Comparison of ENCODE assay signal across 12 mouse cellular contexts in the genomic region with DNA sequence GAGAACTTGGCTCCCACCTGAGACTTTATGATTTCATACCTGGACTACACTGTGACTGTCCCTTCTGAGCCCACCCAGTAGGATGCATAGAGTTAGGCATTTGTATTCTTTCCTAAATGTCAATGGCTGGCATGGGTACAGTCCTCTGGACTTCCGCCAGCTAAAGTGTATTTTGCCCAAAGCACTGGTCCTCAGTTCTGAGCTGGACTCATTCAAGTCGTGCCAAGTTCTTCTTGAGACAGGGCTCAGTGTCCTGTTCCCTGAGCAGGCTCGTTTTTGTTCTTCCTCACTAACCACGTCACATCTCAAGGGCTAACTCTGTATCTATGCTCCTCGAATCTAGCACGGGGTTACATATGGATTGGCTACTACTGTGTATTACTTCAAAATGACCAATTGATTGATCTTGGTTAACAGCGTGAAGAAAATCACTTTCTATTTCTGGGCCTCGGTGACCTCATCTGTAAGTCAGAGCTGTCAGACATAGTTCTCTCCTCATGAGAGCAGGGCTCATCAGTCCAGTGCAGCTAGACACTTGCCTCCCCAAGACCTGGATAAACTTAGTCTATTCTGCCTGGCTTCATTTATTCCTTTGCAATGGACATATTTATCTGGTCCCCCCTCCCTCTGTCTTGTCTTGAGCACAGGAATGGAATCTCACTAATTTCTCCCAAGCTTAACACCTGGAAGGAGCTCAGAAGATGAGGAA.
DNase-seq lines count a peak whose midpoint lies in the region; ATAC-seq and TF ChIP-seq lines count a peak whose summit lies in the region.
"Had no signal": no experiment of that assay in that cellular context is flagged by ENCODE, and none has a peak within 500 bp of the region (broad histone marks: within the 10 kb centered on the region; RNA-seq: fewer than 3 reads in every experiment).

No protein-coding gene starts in this region.

- H3K27me3 ChIP-seq in kidney, embryonic 16.5 days (ENCODE audit: insufficient read depth, low read length), result no peaks in the 10 kb centered on the region
- H3K27me3 ChIP-seq in forebrain, embryonic 13.5 days, result no peaks in the 10 kb centered on the region
- no peaks in the 10 kb centered on the region for H3K27me3 ChIP-seq in heart, adult 2 months (ENCODE audit: control insufficient read depth, insufficient read depth, low read length)
- H3K27me3 ChIP-seq: CH12.LX; lung, embryonic 15.5 days had no signal

- H3K27ac ChIP-seq in kidney, embryonic 16.5 days (ENCODE audit: low read length), result no peak overlapping the region
- H3K27ac ChIP-seq in forebrain, embryonic 13.5 days, result peak overlapping the region; percentile 79
- no peak overlapping the region for H3K27ac ChIP-seq in heart, adult 2 months
- H3K27ac ChIP-seq: limb, embryonic 10.5 days; lung, embryonic 15.5 days had no signal

- no peaks in the 10 kb centered on the region for H3K9me3 ChIP-seq in kidney, embryonic 16.5 days (ENCODE audit: low read length)
- H3K9me3 ChIP-seq in forebrain, embryonic 13.5 days (replicated peaks), result no peaks in the 10 kb centered on the region
- H3K9me3 ChIP-seq: limb, embryonic 10.5 days; lung, embryonic 15.5 days had no signal

- ATAC-seq in kidney, embryonic 16.5 days (ENCODE audit: low FRiP score, low TSS enrichment), result no peak
- peak; percentile 20; the same call in 1 of the 2 replicates for ATAC-seq in forebrain, embryonic 13.5 days
- ATAC-seq: intestine, embryonic 16.5 days had no signal

- no peaks in the 10 kb centered on the region for H3K36me3 ChIP-seq in kidney, embryonic 16.5 days (ENCODE audit: insufficient read depth, low read length)
- H3K36me3 ChIP-seq in forebrain, embryonic 13.5 days (ENCODE audit: poor library complexity, severe bottlenecking), result no peaks in the 10 kb centered on the region
- no peaks in the 10 kb centered on the region for H3K36me3 ChIP-seq in heart, adult 2 months (ENCODE audit: control insufficient read depth, insufficient read depth, low read length)
- H3K36me3 ChIP-seq: limb, embryonic 10.5 days; lung, embryonic 15.5 days had no signal

- no peak overlapping the region for H3K9ac ChIP-seq in kidney, embryonic 16.5 days (replicated peaks; ENCODE audit: low read length)
- no peak overlapping the region for H3K9ac ChIP-seq in forebrain, embryonic 13.5 days
- no peak overlapping the region for H3K9ac ChIP-seq in heart, adult 2 months (ENCODE audit: low read depth, low read length)
- H3K9ac ChIP-seq: lung, embryonic 15.5 days had no signal

- H3K4me3 ChIP-seq in kidney, embryonic 16.5 days (ENCODE audit: low read length), result no peak overlapping the region
- no peak overlapping the region for H3K4me3 ChIP-seq in forebrain, embryonic 13.5 days
- H3K4me3 ChIP-seq in heart, adult 2 months, result no peak overlapping the region
- H3K4me3 ChIP-seq: limb, embryonic 10.5 days; lung, embryonic 15.5 days; myocyte had no signal

- H3K4me2 ChIP-seq in kidney, embryonic 16.5 days (replicated peaks; ENCODE audit: low read depth, low read length), result no peak overlapping the region
- no peak overlapping the region for H3K4me2 ChIP-seq in forebrain, embryonic 13.5 days
- H3K4me2 ChIP-seq: lung, embryonic 15.5 days had no signal

- no peak for TF ChIP-seq EP300 in heart, adult 2 months (IDR thresholded peaks at IDR 0.05; ENCODE audit: insufficient read depth, low read depth, low read length)

- intact Hi-C loops in heart, adult 2 months (cut with DNase I), result no loop called here

- no peaks in the 10 kb centered on the region for H3K79me2 ChIP-seq in heart, adult 2 months (replicated peaks; ENCODE audit: control insufficient read depth, insufficient read depth, low read length)

- 88% methylated on average over 8 of the region's 8 CpGs for WGBS in kidney, embryonic 16.5 days
- 69% methylated on average over 8 of the region's 8 CpGs for WGBS in forebrain, embryonic 13.5 days
- 79% methylated on average over 8 of the region's 8 CpGs for WGBS in heart, adult 2 months

- peak; percentile 38 for DNase-seq in kidney, adult 9 months
- DNase-seq in right cerebral cortex, postnatal 10 days (ENCODE audit: low spot score in 2 of 2), result peak; percentile 79 to 85
- no peak for DNase-seq in right cerebral cortex, postnatal 14 days
- DNase-seq in heart, adult 2 months, result no peak
- DNase-seq in T-cell, adult 2 months (ENCODE audit: low spot score), result no peak

- no peaks in the 10 kb centered on the region for H3K4me1 ChIP-seq in kidney, embryonic 16.5 days (ENCODE audit: insufficient read depth, low read length)
- H3K4me1 ChIP-seq in forebrain, embryonic 13.5 days, result peaks cover 36% of the 10 kb centered on the region
- no peaks in the 10 kb centered on the region for H3K4me1 ChIP-seq in heart, adult 2 months (ENCODE audit: control insufficient read depth, insufficient read depth, low read length)
- H3K4me1 ChIP-seq: lung, embryonic 15.5 days had no signal

- TF ChIP-seq POLR2A in heart, adult 2 months (IDR thresholded peaks at IDR 0.05; ENCODE audit: insufficient read depth, low read depth, low read length), result no peak

- TF ChIP-seq CTCF in heart, adult 2 months (IDR thresholded peaks at IDR 0.05), result no peak

Comparison
In these comparisons a context has a peak if more than half of its experiments do, and no peak if none do; other contexts are left out.
1. DNase-seq: peak in kidney, adult 9 months (single experiment) and right cerebral cortex, postnatal 10 days (2 of 2); none in right cerebral cortex, postnatal 14 days (single experiment), heart, adult 2 months (0 of 2) and T-cell, adult 2 months (single experiment).